Mouse (Mus musculus) lung, adult 10 weeks (tissue): ENCODE measurements around the gene Neu4. TPM values are rescaled to one million over a fixed set of nuclear protein-coding genes. Genes with fewer than 3 reads are reported as not detected.

ENCODE experiments used
- polyA plus RNA-seq: library from polyadenylated mRNA; stranded (reverse); fragments of 350-450 nt; fragmentation: Illumina TruSeq; extraction: RNeasy Lipid Tissue Mini Kit (QIAGEN cat#74804); gene quantifications from one replicate; pipeline ENCODE4 v1.2.3, GENCODE M21; 2014; ENCODE audit warnings: low read depth, low replicate concordance; ENCODE audit not compliant: insufficient read depth

The Neu4 gene
- polyA plus RNA-seq = not detected

DNA sequence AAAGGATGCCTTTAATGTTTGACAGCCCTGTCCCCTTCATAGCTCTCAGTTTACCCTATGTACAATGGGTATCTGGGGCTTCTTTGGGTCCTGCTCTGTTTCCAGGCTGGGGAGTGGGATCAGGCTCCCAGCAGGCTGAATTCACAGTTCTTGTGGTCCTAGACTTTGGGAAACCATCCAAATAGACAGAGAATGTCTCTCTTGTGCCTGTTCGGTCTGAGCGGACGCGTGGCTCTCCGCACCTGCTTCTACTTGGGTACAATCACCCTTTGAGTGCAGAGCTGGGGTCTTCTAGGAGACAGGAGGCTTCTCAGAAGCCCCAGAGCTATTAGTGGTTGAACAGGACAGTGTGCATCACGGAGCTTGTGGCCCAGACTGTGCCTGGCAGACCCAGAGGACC, at the start of gene Neu4:
TSS of gene Neu4 (plus strand) at position 301 of the 400 bp plus-strand sequence.

DNA sequence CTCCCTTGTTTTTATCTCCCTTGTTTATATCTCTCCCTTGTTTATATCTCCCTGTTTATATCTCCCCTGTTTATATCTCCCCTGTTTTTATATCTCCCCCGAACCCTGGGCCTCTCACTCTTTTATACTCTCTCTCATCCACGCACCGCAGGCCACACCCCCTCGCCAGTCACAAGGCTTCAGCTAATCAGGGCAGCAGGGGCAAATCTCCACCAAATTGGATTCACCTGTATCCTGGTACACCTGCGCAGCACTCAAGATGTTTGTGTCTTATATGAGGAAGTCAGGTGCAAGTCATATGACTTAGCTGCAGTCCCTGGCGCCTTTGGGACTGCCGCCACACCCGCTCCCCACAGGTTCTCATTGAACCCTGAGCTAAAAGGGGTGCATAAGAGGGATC, 30.0 kb upstream of the Neu4 start, which contains the start of gene Gal3st2c:
TSS of gene Gal3st2c (plus strand) at position 301 of the 400 bp plus-strand sequence.

DNA sequence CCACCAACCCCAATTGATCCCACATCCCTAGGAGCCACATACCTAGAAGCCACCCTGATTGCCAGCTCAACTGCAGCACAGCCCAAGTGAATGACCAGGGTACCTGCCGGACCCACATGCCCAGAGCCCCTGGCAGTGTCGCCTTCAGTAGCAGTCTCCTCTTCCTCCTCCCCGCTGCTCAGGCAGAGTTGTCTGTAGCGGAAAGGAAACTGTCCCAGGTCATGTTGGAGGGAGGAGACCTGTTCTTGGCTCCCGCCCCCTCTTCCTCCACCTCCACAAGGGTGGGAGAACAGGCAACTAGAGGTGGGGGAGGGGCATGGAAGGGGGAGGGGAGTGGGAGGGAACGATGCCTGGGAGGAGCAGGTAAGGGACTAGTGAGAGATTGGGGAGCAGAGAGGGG, 32.1 kb downstream of the Neu4 start, which contains the start of gene Pdcd1:
TSS of gene Pdcd1 (minus strand) at position 181 of the 400 bp plus-strand sequence.

Other genes starting within 250 kb of the Neu4 start
- gene Dtymk, start 218.5 kb upstream of the Neu4 start, polyA plus RNA-seq = 39.8 TPM
- 8.5 TPM for gene Ing5, start 216.5 kb upstream of the Neu4 start, polyA plus RNA-seq
- 6.2 TPM for gene D2hgdh, start 195.5 kb upstream of the Neu4 start, polyA plus RNA-seq
- 0.46 TPM for gene Gal3st2, start 159.1 kb upstream of the Neu4 start, polyA plus RNA-seq
- not detected for gene Gal3st2b, start 102.1 kb upstream of the Neu4 start, polyA plus RNA-seq
- gene Gal3st2c, start 29.9 kb upstream of the Neu4 start, polyA plus RNA-seq = not detected
- 0.20 TPM for gene Pdcd1, start 32.1 kb downstream of the Neu4 start, polyA plus RNA-seq